Mouse (Mus musculus): ENCODE data around the gene Uhrf1. TPM values are rescaled to one million over a fixed set of nuclear protein-coding genes. Genes with fewer than 3 reads are reported as not detected.
A peak's percentile ranks its signal among the peaks of the same experiment; 100 is the strongest.

Uhrf1 gene
- total and polyA plus RNA-seq, 3 experiments, result 115 to 201 (median 133) TPM

- Histone ChIP-seq H3K4me3 (ENCODE audit: control insufficient read depth in 1 of 2, insufficient read depth in 1 of 2, low read depth in 2 of 2, low read length in 2 of 2) (no peak overlapping the region), H3K9me3 (replicated peaks; ENCODE audit: insufficient read depth, low read length) (no peaks in the 10 kb centered on the region), H3K36me3 (ENCODE audit: control insufficient read depth in 1 of 2, insufficient read depth in 2 of 2, low read length in 2 of 2) (peaks cover 0 to 9% of the 10 kb centered on the region in 2 experiments; a peak in 2 of 4 replicates), H3K27me3 (ENCODE audit: control insufficient read depth in 1 of 2, insufficient read depth in 2 of 2, low read length in 2 of 2) (no peaks in the 10 kb centered on the region), H3K27ac (ENCODE audit: control insufficient read depth, low read depth, low read length) (peak overlapping the region; percentile 56), H3K9ac (ENCODE audit: control insufficient read depth, low read depth, low read length, poor library complexity, severe bottlenecking) (peak overlapping the region; percentile 63), H3K79me2 (ENCODE audit: control insufficient read depth, insufficient read depth, low read length, poor library complexity) (peaks cover 38% of the 10 kb centered on the region), H3K4me1 (ENCODE audit: control insufficient read depth in 1 of 2, insufficient read depth in 2 of 2, low read length in 2 of 2) (peaks cover 0 to 15% of the 10 kb centered on the region in 2 experiments; a peak in 2 of 4 replicates)
- peak; percentile 24 for DNase-seq (ENCODE audit: low read depth, low spot score)
- TF ChIP-seq USF2 (IDR thresholded peaks at IDR 0.05; ENCODE audit: borderline replicate concordance in 1 of 2, insufficient read depth in 1 of 2, low read depth in 1 of 2, low read length in 2 of 2), result no peak
- no peak for TF ChIP-seq TBP (IDR thresholded peaks at IDR 0.05; ENCODE audit: low read depth, low read length)
- no peak for TF ChIP-seq ETS1 (IDR thresholded peaks at IDR 0.05; ENCODE audit: low read depth, low read length)
- no peak for TF ChIP-seq GABPA (IDR thresholded peaks at IDR 0.05; ENCODE audit: low read depth, low read length)
- TF ChIP-seq SIN3A (IDR thresholded peaks at IDR 0.05; ENCODE audit: low read length), result no peak
- no peak for TF ChIP-seq KAT2A (conservative IDR thresholded peaks at IDR 0.05; ENCODE audit: low read depth, low read length)
- no peak for TF ChIP-seq E2F4 (IDR thresholded peaks at IDR 0.05; ENCODE audit: borderline replicate concordance, low read depth, low read length)
- TF ChIP-seq BHLHE40 (IDR thresholded peaks at IDR 0.05; ENCODE audit: borderline replicate concordance, low read depth, low read length), result no peak
- no peak for TF ChIP-seq MXI1 (IDR thresholded peaks at IDR 0.05; ENCODE audit: low read depth, low read length)
- TF ChIP-seq POLR2AphosphoS2 (IDR thresholded peaks at IDR 0.05; ENCODE audit: low read length), result no peak
- no peak for TF ChIP-seq MAX (IDR thresholded peaks at IDR 0.05; ENCODE audit: low read length)
- no peak for TF ChIP-seq NELFE (IDR thresholded peaks at IDR 0.05; ENCODE audit: low read depth, low read length)
- TF ChIP-seq ZKSCAN1 (IDR thresholded peaks at IDR 0.05; ENCODE audit: low read depth, low read length), result no peak
- no peak for TF ChIP-seq RCOR1 (IDR thresholded peaks at IDR 0.05; ENCODE audit: low read depth, low read length)
- TF ChIP-seq EP300 (IDR thresholded peaks at IDR 0.05; ENCODE audit: low read depth in 1 of 2, low read length in 2 of 2), result no peak
- TF ChIP-seq JUND (IDR thresholded peaks at IDR 0.05; ENCODE audit: low read depth, low read length), result no peak
- no peak for TF ChIP-seq POLR2AphosphoS5 (IDR thresholded peaks at IDR 0.05; ENCODE audit: borderline replicate concordance, low read depth, low read length)
- TF ChIP-seq ZC3H11A (IDR thresholded peaks at IDR 0.05; ENCODE audit: low read depth, low read length), result no peak
- no peak for TF ChIP-seq CHD1 (IDR thresholded peaks at IDR 0.05; ENCODE audit: low read depth, low read length)
- TF ChIP-seq ZMIZ1 (IDR thresholded peaks at IDR 0.05; ENCODE audit: low read depth, low read length), result no peak; the same call in 1 of the 2 replicates
Measured at GRCm38 (mm10) chr17:56302363-56302996, 641 bp upstream of the Uhrf1 start.
